Mouse (Mus musculus) lung, postnatal 25 days (tissue): ENCODE data around the gene Smo.
"Not testable (repeated sequence)": the region's sequence is repeated elsewhere in the genome, so short reads cannot be mapped to it uniquely, and the experiment has no call there.

Experiments
- DNase-seq: peaks from one replicate; pipeline ENCODE4 v3.0.0; 2022; ENCODE audit warnings: low spot score

Smo gene

DNA sequence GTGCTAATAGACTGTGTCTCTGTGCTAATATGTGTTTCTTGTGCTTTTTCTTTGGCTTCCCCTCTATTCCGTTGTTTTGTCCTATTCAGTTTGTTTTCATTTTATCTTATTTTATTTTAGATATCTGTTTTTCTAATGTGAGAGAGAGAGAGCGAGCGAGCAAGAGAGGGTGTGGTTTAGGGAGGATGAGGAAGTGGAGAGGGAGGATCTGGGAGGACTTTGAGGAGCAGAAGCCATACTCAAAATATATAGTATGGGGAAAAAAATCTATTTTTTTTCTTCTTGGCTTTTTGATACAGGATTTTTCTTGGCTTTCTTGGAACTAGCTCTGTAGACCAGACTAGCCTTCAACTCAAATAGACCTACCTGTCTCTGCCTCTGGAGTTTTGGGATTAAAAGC is 7.3 kb upstream of the Smo start:
- DNase-seq, result no peak

- no peak for DNase-seq
These were observed 5.8 kb upstream of the Smo start for GRCm38 (mm10) chr6:29729491-29729890.

GRCm38 (mm10) chr6:29735689-29736451 is 567 bp downstream of the Smo start:
- peak; percentile 38 for DNase-seq

GRCm38 (mm10) chr6:29736610-29737458 is 1.5 kb downstream of the Smo start:
- DNase-seq, result no peak

GRCm38 (mm10) chr6:29751466-29752152 is 16.3 kb downstream of the Smo start:
- no peak for DNase-seq

DNA sequence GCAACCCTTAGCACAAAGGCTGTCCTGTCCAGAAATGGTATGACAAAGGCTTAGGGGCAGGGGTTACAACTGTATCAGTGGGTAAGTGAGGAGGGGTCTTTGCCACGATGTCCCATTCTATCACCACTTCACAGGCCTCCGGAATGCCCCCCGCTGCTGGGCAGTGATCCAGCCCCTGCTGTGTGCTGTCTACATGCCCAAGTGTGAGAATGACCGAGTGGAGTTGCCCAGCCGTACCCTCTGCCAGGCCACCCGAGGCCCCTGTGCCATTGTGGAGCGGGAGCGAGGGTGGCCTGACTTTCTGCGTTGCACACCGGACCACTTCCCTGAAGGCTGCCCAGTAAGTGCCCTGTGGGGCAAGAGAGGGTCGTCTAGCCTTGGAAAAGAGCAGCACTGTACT is 18.0 kb downstream of the Smo start:
- DNase-seq, result no peak

DNA sequence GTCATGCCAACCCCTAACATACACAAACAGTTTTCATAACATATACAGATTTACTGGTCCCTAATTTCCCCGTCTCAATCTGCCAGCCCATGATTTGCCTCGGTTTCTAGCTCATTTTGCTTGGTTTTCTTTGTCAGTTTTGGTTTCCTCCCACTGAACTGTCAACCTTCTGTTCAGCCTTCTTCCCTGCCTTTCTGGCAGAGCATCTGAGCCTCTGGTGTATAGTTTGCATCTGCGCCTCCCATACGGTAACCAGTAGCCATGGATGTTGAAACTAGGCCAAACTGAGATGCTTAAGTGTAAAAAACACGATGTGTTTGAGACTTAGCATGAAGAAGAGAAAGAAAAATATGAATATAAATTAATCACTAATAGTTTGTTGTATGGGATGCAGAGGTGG is 20.7 kb downstream of the Smo start:
- DNase-seq, result no peak

DNA sequence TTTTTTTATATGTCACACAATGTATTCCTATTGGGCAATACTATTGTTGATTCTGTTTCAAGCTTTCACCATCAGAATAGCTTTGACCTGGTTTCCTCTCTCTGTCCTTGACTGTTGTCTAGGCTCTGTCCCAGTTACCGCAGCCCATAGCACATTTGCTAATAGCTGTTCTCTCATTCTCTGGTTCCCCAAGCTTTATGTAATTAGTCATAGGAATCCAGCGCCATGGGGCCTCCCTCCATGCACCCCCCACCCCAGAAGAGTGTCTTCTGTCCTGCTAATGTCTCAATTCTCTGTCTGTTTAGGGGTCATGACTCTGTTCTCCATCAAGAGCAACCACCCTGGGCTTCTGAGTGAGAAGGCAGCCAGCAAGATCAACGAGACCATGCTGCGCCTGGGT is 21.2 kb downstream of the Smo start:
- no peak for DNase-seq

- DNase-seq, result peak; percentile 77
These were observed 23.1 kb downstream of the Smo start for GRCm38 (mm10) chr6:29758417-29758816.

- no peak for DNase-seq
These were observed 23.8 kb downstream of the Smo start for GRCm38 (mm10) chr6:29759012-29759679.

- not testable (repeated sequence) for DNase-seq
These were observed 25.1 kb downstream of the Smo start for GRCm38 (mm10) chr6:29760397-29760796.

- no peak for DNase-seq
These were observed 26.0 kb downstream of the Smo start for GRCm38 (mm10) chr6:29761282-29761681.

DNA sequence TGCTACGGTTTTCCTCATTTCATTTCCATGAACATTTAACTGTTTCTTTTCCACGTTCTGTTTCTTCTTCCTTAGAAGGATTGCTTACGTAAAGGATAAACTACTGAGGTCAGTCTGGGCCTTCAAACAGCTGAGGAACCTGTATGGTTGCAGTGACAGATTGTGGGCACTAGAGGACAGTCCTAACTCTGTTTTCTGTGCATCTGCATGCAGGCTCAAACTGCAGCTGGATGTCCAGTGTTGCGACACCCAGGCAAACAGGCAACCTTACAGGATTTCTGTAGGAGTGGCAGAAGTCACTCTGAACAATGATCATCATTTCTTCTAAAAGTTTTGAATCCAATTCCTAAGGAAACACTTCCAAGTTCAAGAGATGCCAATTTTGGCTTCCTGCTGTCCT is 27.2 kb downstream of the Smo start:
- DNase-seq, result peak; percentile 48

GRCm38 (mm10) chr6:29766874-29767273 is 31.6 kb downstream of the Smo start:
- no peak for DNase-seq

DNA sequence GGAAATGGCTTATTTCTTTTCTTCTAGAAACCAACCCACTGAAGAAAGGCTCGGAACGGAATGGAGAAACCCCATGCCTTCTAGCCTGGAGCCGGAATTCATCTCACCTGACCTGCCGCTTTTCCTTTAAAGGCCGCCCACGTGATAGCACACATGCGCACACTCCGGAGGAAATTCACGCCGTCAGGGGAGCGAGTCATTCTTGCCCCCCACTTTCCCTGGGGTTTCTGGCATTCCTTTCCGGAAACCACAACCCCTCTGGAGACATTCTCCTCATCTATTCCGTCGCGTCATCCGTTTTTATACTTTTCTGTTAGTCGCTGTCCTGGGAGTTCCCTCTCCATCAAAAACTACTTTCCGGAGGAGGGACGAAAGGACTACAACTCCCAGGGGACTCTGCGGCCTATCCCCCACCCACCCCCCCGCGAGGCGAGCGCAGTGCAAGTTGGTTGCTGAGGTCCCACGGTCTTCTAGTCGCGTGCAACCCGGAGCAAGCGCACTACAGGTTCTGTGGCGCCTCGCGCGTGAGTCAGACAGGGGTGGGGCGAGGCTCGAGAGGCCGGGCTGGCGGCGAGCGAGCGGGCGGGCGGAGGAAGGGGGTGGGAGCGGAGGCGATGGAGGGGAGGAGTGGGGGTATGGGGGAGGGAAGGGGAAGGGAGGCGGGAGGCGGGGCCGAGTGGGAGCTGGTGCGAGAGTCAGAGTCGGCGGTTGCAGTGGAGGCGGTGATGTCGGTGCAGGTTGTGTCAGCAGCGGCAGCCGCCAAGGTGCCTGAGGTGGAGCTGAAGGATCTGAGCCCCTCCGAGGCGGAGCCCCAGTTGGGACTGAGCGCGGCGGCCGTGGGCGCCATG is 32.7 kb downstream of the Smo start, which contains the start of gene Ahcyl2:
Gene Ahcyl2 (plus strand): TSS at position 199 of the 848 bp plus-strand sequence.
- peak; percentile 98 for DNase-seq

DNA sequence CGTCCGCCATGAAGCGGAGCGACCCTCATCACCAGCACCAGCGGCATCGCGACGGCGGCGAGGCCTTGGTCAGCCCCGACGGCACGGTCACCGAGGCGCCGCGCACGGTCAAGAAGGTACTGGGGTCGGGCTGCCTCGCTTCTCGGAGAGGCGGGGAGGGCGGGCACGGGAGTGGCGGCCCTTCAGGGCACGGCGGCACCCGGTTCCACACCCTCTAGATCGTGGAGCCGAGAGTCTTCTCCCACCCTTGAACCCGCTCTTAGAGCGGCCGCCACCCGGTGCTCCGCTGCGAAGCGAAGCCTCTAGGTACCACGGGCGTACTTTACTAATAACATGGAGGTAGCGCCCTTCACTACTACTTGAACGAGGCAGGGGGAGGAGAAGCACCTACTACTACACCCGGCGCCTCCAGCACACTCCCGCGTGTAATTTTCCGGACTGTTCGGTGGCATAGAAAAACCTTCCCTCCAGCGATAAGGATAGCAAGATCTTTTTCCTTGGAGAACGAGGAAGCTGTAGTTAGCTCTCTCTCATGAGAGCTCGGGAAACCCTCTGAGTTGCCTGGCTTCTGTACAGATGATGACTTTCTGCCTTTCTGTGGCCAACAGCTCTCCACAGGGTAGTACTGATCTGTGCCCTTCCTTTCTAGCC is 33.6 kb downstream of the Smo start:
- DNase-seq, result peak; percentile 24

DNA sequence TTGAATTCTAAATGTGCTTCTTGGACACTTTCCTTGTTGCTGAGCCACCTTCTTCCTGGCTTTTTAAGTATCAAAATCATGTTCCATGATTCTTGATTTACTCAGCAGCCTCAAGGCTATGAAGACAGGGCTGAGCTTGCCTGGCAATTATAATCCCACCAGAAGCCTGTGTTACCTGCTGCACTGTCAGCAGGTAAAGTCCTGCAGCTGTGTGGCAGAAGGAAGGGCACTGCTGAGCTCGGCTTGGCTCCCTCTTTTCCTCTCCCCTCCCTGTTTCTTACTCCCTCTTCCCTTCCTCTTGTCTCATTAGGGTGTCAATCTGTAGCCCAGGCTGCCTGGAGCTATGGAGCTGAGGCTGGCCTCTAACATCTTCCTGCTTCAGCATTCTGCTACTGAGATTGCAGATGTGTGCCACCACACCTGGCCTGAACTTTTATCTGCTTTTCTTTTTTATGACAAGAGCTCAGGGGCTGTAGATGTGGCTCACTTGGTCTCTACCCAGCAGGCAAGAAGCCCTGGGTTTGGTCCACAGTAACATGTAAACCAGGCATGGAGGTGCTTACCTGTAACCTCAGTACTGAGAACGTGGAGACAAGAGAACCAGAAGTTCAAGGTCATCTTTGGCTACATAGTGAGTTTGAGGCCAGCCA is 35.5 kb downstream of the Smo start:
- DNase-seq, result no peak

DNA sequence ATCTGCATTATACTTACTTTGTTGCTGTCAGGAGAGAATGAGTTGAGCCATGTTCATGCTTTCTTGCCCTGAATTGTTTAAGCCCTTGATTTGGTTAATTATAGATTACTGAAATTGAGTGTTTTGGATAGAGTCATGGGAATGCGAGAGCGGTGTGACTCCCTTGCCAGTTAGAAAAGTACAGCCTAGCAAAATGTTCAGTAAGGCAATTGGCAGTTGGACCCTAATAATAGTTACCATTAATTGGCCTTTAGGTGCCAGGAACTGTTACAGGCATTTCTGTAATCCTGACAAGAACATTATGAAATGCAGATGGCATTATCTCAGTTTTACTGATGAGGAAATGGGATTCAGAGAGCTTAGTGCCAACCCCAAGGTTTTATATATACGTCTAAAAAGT is 36.9 kb downstream of the Smo start:
- no peak for DNase-seq

DNA sequence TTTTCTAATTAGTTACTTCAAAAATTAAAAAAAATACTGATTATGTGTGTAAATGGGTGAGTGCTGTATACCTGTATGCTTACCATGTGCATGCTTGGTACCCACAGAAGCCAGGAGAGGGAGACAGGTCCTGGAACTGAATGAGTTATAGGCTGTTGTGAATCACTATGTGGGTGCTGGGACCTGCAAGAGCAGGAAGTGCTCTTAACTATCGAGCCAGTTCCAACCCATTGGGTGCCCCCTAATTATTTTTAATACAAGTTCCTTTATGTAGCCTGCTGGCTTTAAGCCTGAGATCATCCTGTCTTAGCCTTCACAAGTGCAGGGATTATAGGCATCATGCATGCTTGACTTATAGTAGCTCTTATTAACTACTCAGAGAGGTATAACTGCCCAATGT is 38.9 kb downstream of the Smo start:
- no peak for DNase-seq

DNA sequence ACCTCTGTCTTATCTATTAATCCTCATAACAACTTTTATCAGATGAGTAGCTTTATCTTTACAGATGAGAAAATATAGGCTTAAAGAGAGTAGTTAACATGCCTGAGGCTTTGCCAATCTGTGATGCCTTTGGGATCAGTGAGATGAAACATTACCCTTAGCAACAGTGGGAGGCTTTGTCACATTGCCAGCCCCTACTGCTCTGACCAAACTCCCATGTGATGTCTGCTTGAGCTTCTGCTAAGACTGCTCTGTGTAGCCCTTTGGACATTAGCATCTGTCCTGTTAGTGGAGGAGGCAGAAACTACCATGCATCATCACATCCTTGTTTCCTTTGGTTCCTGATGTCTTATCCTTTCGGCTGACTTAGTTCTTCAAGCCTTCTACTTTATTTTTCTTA is 40.3 kb downstream of the Smo start:
- no peak for DNase-seq
